Mouse (Mus musculus): Measurements from ENCODE around the gene Grpr. TPM values are rescaled to one million over a fixed set of nuclear protein-coding genes. Genes with fewer than 3 reads are reported as not detected.

Gene Grpr
- not detected in 2 replicates for total RNA-seq (2017)

DNA sequence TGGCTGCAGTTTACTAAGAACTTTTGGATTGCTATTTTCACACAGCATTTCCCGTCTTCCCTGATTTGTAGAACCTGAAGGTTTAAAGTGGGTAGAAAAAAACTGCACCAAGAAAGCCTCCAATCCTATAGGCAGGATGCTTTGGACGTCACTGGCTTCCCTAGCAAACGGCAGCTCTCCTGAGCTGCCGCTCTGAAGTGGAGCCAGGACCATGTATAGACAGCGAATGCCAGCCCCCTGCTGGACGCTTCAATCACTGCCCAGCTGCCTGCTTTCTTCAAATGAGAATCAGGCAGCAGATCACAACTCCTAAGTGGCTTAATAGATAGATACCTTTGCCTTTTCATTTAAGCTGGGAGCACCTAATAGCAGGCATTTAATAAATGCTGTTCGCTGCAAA, at the start of gene Grpr:
TSS of gene Grpr (minus strand) at position 12 of the 400 bp plus-strand sequence.
- ATAC-seq (replicated peaks; ENCODE audit: low read depth, poor library complexity, severe bottlenecking): peak; percentile 95

DNA sequence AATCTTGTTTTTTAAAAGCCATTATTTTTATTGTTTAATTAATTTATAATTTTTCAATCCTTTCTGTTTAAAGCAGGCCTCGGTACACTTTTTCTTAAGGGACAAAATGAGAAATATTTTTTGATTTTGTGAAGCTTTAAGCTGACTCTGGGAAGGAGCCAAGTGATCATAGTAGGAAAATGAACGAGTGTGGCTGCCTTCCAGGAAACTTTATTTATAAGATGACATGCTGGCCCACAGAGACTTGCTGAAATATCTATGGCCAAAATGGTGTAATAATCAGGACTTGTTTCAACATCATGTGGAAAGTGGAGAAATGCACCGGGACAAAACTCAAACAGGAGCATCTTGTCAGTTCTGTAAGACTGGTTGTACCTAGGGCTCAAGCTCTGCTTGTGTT, 11.0 kb upstream of the Grpr start:
- no peak for ATAC-seq (replicated peaks; ENCODE audit: low read depth, poor library complexity, severe bottlenecking)

DNA sequence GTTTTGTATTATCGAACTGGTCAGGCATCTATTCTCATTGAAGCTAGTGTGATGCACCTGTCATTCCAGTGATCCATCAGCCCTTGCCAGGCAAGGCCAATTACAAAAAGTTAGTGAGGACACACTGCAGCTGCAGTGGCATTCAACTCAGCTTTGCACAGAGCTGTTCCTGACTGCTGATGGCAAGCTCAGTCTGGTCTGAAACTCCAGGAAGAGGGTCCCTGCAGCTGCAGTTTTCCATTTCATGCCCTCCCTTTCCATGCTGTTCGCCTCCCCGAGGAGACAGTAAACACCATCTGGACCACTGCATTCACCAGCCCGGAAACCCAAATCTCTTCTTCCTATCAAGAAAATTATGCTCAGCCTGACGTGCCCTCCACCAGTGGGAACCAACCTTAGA, 2.4 kb downstream of the Grpr start:
- no peak for ATAC-seq (replicated peaks; ENCODE audit: low read depth, poor library complexity, severe bottlenecking)

DNA sequence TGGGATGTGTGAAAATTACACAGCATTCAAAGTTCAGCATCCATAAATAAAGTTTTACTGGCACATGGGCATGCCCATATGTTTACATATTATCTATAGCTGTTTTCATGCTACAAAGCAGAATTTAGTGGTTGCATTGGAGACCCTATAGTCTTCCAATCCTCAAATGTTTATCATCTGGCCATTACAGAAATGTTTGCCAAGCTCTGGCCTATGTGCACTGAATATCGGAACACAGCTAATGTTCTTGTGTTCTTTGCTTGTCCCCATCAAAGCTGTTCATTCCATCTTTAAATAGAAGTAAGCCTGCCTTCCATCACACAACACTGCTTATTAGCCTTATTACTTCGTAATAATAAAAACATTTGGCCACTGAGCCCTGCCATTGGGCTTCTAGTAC, 16.6 kb downstream of the Grpr start:
- no peak for ATAC-seq (replicated peaks; ENCODE audit: low read depth, poor library complexity, severe bottlenecking)

DNA sequence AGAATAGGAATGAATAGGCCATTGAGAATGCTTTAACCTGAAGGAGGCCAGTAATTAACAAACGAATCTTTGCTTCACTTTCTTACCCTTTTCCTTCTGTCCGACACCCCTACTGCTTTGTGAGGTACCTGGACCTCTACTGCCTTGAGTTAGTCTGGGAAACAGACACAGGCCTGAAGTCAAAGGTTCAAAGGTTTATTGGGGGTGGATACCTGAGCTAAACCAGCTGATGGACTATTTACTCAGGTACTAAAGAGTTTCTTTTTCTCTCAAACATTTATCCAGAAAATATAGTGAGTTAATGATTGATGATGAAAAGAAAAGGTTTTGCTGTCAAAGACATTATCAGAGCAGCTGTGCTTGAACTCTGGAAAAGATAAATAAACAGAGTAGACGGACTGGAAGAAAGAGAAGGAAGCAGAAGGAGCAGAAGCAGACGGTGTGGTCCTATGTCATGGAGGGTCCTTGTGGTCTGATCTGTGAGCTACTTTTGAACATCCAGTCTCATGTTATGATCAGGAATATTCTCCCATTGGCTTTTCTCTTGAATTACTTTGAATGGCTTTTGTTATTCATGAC, 30.4 kb downstream of the Grpr start:
- ATAC-seq (replicated peaks; ENCODE audit: low read depth, poor library complexity, severe bottlenecking): no peak

DNA sequence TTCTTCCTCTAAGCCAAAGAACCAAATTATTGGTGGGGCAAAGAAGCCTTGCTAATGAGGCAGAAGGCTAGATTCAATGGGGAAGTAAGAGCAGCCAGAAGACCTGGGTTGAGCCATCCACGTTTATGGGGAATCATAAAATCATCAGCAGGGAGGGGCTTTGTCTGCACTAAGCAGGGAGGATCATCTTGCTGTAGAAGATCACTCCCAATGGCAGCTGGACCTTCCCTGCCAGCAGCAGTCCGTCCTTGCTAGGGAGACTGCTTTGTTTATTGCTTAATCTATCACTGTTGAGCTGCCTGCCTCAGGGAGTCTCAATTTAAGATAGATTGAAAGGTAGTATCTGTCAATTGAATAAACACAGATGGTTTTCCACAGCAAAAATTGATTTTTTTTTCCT, 37.7 kb downstream of the Grpr start:
- no peak for ATAC-seq (replicated peaks; ENCODE audit: low read depth, poor library complexity, severe bottlenecking)

DNA sequence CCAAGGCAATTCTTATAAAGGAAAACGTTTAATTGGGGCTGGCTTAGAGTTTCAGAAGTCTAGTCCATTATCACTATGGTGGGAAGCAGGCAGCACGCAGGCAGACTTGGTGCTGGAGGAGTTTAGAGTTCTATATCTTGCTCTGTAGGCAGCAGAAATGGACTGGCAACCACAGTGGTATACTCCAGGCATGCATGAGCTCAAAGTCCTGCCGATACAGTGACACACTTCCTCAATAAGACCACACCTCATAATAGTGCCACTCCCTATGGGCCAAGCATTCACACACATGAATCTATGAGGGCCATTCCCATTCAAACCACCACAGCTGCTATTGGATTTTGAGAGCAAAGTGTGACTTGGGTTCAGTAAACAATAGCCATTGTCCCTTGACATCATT, 47.4 kb downstream of the Grpr start:
- ATAC-seq (replicated peaks; ENCODE audit: low read depth, poor library complexity, severe bottlenecking): no peak

Other genes starting within 250 kb of the Grpr start
- gene Rnf138rt1, start 211.7 kb upstream of the Grpr start, total RNA-seq (2017): 0.82 TPM in 1 of 2 replicates, not detected in the other